Mouse (Mus musculus) bone marrow macrophage, adult 2 months (primary cell): Measurements from ENCODE around the gene Eif4b.

Experiments used
- CTCF ChIP-seq: IDR thresholded peaks from 2 replicates; pipeline ENCODE4 v1.5.1; 2012; ENCODE audit warnings: low read depth, mild to moderate bottlenecking, low read length, moderate library complexity
- POLR2A ChIP-seq: IDR thresholded peaks from 2 replicates; pipeline ENCODE4 v1.6.1; 2012; ENCODE audit warnings: mild to moderate bottlenecking, low read depth, low read length, borderline replicate concordance

GRCm38 (mm10) chr15:102023888-102024287, 49.7 kb upstream of the Eif4b start:
- no peak for TF ChIP-seq POLR2A
- TF ChIP-seq CTCF, result no peak
